Mouse (Mus musculus): ENCODE data around the gene Myom1.

- TF ChIP-seq POLR2A (IDR thresholded peaks at IDR 0.05; ENCODE audit: borderline replicate concordance, control insufficient read depth, low read depth, low read length) (no peak), CTCF (IDR thresholded peaks at IDR 0.05; ENCODE audit: control insufficient read depth, insufficient read depth, low read length) (no peak)
These were observed 43.2 kb downstream of the Myom1 start for GRCm38 (mm10) chr17:71045591-71045990.
